Mouse (Mus musculus) cerebellum, adult 9-11 months (tissue): ENCODE measurements around the gene Rab28.
A peak's percentile ranks its signal among the peaks of the same experiment; 100 is the strongest.

Source experiments
- DNase-seq: peaks from one replicate; pipeline ENCODE4 v3.0.0; 2022

Gene Rab28

GRCm38 (mm10) chr5:41625544-41625943, 82.4 kb downstream of the Rab28 start:
- DNase-seq = no peak

DNA sequence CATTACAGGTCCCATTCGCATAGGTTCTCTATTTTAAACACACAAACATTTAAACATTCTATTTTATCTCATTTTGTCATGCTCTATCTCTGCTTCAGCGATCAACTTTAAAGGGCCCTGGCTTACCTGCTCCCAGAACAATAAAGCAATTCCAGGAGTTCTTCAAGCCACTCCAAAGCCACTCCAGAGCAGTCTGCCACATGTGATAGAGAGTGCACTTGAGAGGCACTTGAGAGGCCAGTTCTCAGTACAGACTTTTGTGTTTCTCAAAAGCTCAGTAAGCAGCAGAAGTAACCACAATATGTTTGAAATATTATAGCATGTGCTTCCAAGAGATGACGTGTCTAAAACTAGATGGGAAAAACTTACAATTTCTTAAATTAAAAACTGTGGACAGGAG, 86.2 kb downstream of the Rab28 start:
- DNase-seq = no peak

DNA sequence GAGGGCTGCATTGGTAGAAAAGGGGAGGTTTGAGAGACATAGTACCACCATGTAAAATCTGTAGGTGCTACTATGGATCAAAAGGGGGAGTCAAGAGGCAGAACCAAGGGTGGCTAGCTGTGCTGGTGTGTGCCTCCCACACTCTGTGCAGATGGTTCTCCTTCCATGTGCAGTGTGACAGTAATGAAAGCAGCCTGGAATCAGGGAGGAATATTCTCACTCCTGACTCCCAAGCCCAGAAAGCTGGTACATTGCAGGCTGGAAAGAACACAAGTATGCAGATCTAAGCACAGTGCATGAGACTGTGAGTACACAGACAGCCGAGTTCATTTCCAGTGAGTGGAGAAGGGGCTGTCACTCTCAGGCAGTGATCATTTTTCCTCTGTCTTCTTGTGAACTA, 89.0 kb downstream of the Rab28 start:
- DNase-seq = no peak

DNA sequence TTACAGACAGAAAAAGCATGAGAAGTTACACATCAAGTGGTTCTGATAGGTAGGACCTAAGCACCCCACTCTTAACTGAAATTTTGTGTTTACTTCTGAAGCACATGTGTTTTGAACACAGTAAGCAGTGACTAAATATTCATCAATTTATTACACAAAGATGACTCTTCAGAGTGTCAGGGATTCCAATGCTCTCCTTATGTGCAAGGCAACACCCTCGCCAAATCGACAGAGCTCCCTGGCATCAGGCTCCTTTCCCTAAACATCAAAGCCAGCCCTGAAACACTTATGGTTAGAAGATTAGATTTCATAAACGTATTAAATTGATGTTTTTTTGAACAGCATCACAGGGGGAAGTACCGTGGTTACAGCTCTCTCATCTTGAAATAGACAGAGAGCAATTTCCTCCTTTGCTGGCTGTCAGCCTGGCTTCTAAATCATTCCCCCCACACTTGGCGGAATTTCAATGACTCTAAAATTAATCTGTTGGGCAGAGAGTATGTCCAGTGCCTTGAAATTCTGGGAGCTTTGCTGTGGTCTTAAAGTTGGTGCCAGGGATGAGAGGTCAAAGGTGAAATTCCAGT, 97.4 kb downstream of the Rab28 start:
- no peak for DNase-seq

GRCm38 (mm10) chr5:41596242-41597117, 111.5 kb downstream of the Rab28 start:
- DNase-seq = no peak

DNA sequence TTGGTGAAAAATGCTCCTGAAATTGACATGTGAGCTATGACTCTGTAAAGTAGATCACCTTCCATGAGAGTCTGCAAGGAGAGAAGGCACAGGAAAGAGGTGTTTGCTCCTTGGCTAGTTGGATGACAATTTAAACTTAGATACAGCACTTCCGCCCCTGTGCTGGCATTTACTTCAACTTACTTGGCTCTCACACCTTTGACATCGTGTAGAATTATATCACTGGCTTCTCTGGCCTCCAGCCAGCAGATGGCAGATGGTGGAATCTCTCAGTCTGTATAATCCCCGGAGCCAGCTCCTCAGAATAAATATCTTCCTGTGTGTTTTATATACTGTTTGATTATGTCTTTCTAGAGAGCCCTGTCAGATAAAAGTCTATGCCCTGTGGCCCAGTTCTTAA, 112.8 kb downstream of the Rab28 start:
- peak; percentile 53 for DNase-seq

- DNase-seq = no peak
Measured at GRCm38 (mm10) chr5:41578051-41578450, 129.9 kb downstream of the Rab28 start.
